Mouse (Mus musculus): ENCODE measurements around the gene Smc5.
A peak's percentile ranks its signal among the peaks of the same experiment; 100 is the strongest.

The Smc5 gene

DNA sequence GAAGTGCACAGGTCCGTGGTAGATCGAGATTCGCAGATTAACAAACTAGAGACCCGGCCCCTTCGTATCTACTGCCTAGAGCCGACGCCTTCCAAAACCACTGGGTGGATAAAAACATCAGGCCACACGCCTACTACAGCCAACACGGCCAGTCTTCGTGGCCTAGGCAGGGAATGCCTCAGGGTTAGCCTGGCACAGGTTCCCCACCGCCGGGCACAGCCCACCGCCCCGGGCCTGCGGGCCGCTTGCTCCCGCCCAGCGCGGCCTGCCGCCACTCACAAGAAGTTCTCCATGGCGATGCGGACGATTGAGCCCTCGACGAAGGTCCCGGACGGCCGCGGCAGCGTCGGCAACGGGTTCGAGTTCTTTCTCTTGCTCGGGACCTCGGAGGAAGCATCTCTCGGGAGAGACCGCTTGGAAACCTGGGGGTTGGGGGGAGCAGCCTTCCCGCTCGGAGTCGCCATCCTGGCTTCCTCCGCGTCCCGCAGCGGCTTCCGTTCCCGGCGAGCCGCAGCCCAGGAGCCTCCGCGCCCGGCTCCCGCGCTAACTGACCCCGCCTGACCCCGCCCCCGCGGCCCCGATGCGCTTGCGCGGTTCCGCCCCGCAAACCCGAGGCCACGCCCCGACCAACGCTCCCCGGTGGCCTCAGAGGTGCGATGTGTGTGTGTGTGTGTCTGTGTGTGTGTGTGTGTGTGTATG lies at the start of gene Smc5:
Gene Smc5 (minus strand): TSS at position 543 of the 699 bp plus-strand sequence.
- peak; percentile 94 for DNase-seq

DNA sequence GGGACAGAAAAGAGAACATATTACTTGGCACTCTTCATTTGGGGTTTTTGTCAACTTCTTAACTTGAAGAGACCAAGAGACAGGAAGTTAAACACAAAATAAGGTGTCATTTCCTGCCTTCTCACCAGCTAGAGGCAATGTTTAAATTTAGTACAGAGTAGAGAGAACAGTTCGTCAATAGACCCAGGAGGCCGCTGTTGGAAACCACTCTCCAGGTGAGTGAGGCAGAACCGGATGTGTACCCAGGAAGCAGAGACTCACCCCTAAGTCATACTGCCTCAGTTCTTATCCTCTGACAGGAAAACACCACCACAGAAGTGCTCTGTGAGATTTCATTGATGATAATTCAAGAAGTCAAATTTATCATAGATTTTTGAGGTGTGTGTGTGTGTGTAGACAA lies 49.4 kb upstream of the Smc5 start:
- DNase-seq: no peak

DNA sequence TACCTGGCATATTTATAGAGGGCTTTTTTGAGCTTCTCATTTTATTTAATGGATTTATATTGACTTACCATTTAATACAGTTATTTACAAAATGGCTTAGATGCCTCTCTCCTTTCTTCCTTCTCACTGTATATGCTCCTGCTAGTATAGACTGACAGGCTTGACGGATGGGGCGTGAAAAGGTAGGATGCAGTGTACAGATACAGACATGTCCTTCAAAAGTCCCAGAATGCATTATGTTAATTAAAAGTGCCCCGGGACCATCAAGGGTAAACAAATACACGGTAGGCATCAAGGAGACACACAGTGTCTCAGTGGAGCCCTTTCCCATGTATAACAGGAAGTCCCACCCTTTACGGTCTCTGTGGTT lies 44.3 kb upstream of the Smc5 start:
- DNase-seq: no peak

DNA sequence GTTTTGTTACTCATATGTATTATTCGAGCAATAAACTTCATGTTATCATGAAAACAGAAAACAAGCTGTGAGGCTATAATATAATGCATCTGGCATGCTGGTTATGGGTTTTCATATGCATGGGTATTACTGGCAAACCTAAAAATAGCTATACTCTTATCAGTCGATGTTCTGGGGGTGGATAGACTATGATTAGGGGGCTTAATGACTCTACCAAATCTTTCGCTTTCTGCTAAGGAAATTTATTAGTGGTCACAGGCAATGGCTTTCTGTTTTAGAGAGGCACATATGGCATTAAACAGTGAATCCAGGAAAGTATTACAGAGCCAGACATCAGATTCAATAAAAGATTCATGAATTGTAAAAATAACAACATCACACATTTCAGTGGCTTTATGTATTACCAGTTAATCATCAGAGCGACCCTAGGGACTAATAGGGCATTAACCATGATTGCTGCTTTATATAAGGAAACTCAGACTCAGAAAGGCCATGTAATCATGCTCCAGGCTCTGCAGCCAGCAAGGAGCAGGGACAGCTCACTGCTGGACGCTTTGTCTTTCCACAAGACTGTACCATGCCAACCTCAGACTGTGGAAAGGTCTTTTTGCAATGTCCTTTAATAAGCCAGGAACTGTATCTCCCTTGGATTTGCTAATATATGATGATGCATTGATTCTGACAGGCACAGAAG lies 43.7 kb upstream of the Smc5 start:
- no peak for DNase-seq

DNA sequence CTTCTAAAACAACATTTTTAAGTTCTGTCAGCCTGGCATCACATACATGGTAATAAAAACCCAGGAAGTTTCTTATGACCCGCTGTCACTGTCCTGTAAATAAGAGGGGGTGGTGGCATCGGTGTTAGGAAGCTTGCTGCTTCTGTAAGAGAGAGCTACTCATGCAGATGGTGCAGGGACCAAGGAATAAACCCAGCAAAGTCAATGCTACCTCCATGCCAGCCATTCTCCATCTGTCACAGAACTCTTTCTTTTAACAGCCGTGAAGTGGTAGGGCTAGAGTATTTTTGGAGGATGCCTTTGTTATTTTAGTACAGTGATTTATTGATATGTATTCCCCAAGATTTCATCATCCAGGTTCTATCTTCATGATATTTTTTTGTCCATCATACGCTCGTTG lies 43.2 kb upstream of the Smc5 start:
- no peak for DNase-seq

DNA sequence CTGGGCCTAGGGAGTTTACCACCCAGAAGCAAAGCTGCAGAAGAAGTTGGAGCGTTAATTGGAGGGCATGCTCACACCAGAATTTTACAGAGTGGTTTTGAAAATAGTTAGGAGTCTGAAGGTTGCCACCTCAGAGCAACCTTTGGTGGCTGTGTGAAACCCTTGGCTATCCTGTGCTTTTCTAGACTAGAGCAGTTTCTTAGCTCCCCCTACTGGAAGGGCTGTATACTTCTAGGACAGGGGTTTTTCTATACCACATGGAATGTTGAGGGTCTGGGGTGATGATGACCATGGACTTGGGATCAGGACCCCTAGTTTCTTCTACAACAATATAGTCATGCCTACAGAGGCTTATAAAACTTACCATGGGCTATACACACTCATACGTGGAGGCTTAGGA lies 36.3 kb upstream of the Smc5 start:
- DNase-seq: no peak

DNA sequence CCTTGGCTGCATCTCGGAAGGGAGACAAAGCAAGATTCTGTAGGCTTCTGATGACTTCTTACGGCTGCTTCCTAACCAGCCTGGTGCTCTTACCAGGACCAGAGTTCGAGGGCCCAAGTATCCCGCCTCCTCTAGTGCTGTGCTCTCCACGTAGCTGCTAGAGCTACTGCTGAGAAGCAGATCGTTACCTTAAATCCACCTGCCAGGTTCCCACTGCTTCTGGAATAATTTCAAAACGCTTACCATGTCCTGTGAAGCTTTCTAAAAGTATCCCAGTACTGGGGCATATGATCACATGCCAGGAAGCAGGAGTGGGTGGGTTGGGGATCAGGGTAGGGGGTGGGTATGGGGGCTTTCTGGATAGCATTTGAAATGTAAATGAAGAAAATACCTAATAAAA lies 33.0 kb upstream of the Smc5 start:
- DNase-seq: no peak

DNA sequence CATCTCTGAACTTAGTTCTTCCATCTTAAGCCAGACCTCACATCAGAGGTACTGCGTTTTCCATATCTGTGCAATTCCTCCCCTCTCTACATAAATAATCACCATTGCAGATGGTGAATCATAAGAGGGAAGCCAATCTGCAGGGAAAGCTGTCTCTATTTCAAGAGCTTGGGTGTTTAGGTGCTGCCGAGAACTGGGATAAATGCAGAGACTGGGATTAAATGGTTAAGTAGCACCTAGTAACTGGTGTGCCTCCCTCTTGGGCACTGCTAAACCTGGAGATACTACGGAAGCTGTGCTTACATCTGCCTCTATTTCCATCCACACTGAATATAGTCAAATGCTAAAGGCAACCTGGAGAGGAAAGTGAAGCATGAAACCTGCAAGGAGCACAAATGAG lies 26.3 kb upstream of the Smc5 start:
- no peak for DNase-seq

DNA sequence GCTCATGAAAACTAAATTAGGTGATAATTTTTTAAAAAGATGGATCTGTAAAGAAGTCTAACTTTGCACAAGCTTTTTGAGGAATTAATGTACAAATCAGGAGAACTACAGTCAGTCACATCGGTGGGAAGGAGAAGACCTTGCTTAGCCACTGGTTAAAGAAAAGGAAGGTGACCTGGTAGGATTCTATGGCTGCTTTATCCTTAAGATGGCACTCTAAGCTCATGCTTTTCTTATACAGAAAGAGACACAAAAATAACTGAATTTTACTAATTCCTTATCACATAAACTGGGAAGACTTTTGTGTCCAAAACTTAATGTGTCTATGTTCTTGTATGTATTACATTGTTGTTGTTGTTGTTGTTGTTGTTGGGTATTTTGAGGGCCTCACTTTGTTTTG lies 25.2 kb upstream of the Smc5 start:
- no peak for DNase-seq

DNA sequence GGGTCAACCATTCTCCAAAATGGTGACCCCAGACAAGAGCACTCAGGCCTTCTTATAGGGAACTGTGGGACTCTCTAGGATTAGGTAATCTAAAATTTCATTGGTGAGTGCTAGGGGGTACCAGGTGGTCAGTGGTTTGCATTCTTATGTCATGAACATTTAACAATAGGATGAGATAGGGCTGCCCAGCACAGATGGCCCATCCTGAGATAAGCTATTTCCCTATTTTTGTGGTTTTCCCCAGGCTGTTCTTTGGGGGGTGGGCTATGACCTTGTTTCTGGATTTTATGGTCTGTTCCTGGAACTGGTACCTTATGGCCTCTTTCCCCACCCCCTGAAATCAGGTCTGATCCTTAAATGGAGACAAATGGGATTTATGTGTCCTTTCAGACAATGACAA lies 23.5 kb upstream of the Smc5 start:
- no peak for DNase-seq

DNA sequence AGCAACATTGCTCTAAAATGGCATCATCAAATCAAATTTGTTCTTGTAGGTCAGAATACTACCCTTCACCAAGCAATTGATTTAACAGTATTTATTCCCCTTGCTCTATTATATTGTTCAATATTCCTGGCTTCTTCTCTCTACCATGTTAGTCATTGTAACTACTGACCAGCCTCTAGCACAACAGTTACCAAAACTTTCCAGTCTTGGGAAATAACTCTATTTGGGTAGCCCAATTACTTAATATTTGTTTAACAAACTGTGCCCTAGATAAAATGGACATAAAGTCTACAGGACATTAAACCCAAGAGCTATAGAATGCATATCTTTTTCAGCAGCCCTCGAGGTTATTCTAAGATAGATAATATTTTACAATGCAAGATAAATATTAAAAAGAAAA lies 15.6 kb upstream of the Smc5 start:
- no peak for DNase-seq

DNA sequence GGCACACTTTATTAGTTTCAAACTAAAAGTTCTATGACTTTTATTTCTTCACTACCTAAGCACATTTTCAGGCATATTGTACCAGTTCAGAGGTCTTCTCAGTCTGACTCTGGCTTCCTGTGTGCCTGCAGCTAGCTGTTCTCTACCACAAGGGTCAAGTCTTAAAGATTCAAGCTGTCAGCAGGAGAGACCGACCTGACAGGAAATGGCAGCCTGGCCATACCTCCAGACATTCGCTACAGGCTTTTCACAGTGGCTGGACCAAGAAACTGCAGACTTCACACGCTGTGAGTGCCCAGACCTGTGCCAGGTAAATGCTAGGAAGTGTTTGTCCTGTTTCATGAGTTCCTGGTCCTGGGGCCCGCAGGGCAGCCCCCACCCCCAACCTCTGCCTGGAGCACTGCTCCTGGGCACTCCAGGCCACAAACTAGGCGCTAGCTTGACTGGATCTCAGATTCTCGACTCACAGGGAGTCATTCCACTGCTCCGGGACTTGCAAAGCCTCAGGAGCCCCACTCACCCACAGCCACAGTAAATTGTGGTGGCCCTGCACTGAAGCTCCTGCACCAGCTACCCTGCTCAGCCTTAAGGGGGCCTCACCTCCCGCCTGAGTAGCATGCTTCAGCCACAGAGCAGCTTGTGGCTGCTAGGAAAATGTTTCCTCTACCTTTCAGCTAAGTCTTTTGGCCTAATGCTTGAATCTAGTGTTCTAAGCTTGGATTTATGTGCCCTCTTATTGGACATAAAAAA lies 8.4 kb upstream of the Smc5 start:
- no peak for DNase-seq

DNA sequence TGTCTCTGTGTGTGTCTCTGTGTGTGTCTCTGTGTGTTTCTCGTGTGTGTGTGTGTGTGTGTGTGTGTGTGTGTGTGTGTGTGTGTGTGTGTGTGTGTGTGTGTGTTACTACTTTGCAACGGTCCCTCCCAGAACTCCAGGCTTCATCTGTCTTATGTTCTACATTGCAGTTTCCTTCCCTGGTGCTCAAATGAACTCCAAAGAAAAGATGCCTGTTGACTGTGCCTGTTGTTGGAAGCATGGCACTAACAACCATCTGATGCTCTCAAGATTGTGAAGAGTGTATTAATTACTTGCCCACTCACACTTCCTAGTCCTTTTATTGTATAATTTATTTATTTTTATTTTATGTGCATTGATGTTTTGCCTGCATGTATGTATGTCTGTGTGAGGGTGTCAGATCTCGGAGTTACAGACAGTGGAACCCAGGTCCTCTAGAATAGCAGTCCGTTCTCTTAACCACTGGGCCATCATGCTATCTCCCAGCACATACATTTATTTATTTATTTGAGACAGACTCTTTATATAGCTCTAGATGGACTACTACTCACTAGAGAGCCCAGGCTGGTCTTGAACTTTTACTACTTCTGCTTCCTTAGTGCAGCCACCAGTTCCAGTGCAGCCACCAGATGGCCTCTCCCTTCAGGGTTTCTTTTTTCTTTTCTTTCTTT lies 492 bp upstream of the Smc5 start:
- no peak for DNase-seq

DNA sequence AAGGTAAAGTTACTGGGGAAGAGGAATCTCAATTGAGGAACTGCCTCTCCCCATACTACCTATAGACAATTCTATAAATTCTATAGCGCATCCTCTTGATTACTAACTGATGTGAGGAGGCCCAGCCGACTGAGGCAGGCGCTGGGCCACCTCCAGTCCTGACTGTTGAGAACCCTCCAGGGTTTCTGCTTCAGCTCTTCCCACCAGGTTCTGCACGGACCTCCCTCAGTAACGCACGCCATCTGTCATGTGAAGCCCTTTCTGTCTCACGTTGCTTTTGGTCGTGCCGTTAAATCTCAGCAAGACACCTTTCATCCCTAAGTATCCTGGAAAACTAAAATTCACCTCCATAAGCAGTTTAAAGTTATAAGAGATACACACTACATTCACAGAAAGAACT lies 16.9 kb downstream of the Smc5 start:
- no peak for DNase-seq

DNA sequence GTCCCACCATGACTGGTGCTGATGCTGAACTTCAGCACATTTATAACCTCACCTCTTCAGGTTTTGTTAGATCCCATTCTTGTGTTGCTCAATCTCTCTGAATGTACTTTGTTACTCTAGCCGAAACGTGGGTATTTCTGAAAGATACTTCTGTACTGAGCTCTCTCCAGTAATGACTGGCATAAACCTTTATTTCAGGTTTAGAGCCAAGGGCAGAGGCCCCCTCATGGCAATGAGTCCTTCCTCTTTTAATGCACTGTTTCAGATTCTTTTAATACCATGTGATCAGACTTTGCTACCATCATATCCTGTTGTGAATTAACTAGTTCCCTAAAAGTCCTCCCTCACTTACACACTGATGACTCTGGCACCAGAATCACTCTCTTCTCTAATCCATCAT lies 27.2 kb downstream of the Smc5 start:
- no peak for DNase-seq

DNA sequence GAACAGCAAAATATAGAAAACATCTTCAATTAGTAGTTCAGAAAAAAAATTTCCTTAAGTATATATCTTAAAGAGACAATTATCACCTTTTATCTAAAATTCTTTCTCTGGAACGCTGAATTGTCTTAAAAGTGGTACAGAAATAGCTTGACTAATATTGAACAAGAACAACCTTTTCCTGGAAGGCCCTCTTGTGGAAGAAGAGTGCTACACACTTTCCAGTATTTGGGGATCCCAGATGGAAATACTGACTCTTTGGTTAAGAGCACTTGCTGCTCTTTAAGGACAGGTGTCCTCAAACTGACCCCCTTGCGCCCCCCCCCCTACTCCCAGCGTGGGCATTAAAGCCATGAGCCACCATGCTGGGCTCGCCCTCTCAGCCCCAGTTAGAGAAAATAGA lies 48.6 kb downstream of the Smc5 start:
- no peak for DNase-seq

DNA sequence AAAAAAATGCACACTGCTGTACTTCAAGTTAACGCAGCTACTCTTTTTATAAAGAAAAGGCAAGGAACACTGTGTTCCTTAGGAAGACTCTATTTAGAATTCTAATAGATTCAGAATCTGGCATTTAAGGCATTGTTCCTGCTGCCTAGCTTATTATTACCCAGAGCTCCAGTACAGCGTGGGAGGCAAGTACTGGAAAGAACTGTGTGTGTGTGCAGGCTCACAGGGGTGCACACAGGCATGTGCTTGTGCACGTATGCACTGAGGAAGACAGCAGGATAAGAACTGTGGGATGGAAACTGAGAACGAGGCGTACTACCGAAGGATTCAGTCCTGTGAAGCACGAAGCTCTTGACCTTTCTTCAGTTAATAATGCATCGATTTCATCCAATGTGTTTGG lies 59.4 kb downstream of the Smc5 start:
- no peak for DNase-seq

DNA sequence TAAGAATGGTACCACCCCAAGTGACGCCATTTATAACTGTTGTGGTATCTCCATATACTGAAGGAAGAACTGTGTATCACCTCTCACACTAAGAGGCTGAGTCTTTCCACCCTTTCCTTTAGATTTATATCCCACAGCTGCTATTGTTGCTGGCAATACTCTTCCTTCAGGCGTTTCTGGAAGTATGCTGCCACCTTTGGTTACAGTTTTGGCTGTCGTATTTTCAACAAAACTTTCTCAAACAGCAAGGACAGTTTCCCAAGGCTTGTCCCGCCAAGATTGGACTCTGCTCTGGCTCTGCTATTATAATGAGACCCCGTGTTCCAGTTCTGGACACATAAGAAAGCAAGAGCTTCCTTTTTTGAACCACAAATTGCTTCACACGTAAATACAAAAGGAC lies 62.4 kb downstream of the Smc5 start:
- DNase-seq: no peak

DNA sequence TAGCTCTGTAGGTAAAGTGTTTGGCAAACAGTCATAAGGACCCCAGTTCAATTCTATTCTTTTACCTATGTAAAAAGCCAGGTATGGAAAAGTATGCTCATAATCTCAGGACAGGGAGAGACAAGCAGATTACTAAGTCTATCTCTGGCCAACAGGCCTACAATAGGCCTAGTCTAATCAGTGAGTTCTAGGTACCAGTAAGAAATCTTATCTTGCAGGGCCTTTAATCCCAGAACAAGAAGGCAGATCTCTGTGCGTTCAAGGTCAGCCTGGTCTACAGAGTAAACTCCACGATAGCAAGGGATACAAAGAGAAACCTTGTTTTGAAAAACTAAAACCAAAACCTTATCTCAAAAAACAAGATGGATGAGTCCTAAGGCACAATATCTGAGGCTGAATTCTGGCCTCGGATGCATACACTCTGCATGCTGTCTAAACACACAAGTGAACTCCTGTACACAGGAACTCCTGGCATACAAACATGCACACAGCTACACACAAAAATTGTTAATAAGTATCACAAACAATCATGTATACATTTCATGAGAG lies 70.1 kb downstream of the Smc5 start:
- no peak for DNase-seq

DNA sequence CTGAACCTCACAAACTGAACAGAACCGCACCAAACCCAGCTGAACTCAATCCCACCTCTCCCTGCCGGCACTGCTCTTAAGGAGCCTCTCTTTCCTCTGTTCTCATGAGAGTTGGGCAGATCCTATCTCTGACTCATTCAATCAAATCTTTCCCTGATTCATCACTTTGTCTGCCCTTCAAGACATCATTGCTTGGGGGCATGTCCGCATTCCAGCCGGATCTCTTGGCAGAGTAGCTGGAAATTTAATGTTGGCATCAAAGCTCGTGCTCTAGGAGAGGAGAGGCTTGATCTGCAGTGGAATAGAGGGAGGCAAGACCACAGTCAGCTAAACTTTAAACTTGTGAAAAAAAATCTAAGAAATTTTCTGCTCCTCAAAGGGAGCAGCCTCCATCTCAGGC lies 71.6 kb downstream of the Smc5 start:
- DNase-seq: no peak

DNA sequence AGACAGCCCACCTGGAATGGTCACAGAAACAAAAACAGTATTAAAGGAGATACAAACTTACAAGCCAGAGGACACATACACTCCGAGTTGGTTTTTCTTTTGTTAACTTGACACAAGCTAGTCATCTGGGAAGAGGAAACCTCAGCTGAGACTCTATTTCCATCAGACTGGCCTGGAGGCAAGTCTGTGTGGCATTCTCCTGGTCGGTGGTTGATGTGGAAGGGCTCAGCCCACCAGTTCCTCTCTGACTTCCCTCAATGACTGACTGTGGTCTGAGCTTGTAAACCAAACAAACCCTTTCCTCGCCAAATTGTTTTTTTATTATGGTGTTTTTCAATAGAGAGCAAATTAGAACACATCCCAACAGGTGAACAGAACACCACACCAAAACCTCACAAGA lies 80.6 kb downstream of the Smc5 start:
- DNase-seq: no peak

DNA sequence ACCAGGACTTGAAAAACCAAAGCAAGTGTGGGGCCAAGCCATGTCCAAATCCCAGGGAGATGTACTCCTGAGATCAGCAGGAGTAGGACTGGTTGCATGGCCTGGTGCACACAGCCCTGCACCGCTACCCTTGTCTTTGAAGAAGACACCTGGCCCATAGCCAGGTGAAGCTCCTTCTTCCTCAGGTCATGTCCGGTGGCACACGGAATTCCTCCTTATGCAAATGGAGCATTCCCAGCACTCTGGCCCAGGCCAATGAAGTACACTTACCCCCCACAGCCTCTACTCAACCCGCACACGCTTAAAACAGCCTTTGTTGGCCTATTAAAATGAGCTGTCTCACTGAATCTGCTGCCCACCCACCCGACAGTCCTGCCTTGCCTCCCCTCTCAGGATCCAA lies 82.2 kb downstream of the Smc5 start:
- DNase-seq: no peak

DNA sequence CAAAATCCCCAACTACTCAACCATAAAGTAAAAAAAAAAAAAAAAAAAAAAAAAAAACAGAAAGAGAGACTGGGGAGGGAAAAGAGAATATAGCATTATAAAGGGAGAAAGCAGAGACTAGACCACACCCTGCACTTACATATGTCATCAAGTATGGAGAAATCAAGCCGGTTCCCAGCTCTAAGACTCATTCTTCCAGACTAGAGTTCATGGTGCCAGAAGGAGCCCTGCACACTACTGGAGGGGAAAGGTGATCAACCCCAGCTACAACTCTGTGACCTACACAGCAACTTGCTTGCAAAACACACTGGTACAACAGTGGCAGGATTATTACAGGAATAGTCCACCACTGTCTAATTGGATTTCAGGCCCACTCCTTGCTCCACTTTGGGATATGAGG lies 84.0 kb downstream of the Smc5 start:
- DNase-seq: no peak

DNA sequence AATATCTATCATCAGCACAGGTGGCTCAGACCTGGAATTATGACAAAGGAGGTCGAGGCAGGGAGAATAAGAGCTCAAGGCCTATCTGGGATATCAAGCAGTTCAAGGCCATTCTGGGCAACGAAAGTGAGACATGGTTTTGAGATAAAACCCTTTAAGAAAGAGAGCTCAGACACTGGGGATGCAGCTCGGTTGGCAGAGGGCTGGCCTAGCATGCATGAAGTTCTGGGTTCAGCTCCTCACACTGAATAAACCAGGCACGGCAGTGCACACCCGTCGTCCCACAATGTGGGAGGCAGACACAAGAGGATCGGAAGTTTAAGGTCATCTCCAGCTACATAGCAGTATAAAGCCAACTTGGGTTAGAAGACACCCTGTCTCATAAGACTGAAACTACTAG lies 84.7 kb downstream of the Smc5 start:
- DNase-seq: no peak

All from right cerebral cortex, postnatal 4 days (tissue).